Mouse (Mus musculus) forebrain, embryonic 16.5 days (tissue): ENCODE data around the gene Hs3st5. TPM values are rescaled to one million over a fixed set of nuclear protein-coding genes. Genes with fewer than 3 reads are reported as not detected.
A peak's percentile ranks its signal among the peaks of the same experiment; 100 is the strongest.

Experiments used
- ATAC-seq: fragments of 200-750 bp; cut with Nextera tagmentation; 2 replicates; pipeline ENCODE4 v1.8.0; 2017; ENCODE audit warnings: mild to moderate bottlenecking, moderate library complexity
- H3K27ac ChIP-seq: fragments of 300-500 bp; sonication (generic); 2 replicates; pipeline ENCODE4 v1.5.1; 2014; ENCODE audit warnings: low read length, control low read depth
- H3K27me3 ChIP-seq: fragments of 300-500 bp; sonication (generic); replicated peaks from 2 replicates; pipeline ENCODE4 v1.6.1; 2014; ENCODE audit warnings: low read length; ENCODE audit not compliant: control insufficient read depth, insufficient read depth
- H3K36me3 ChIP-seq: fragments of 300-500 bp; sonication (generic); 2 replicates; pipeline ENCODE4 v1.6.1; 2014; ENCODE audit not compliant: control insufficient read depth, insufficient read depth
- H3K4me1 ChIP-seq: fragments of 300-500 bp; sonication (generic); replicated peaks from 2 replicates; pipeline ENCODE4 v1.6.1; 2014; ENCODE audit warnings: low read length; ENCODE audit not compliant: control insufficient read depth, insufficient read depth
- H3K4me2 ChIP-seq: fragments of 300-500 bp; sonication (generic); 2 replicates; pipeline ENCODE4 v1.6.1; 2014; ENCODE audit warnings: mild to moderate bottlenecking, low read length, control low read depth
- H3K4me3 ChIP-seq: fragments of 300-500 bp; sonication (generic); replicated peaks from 2 replicates; pipeline ENCODE4 v1.5.1; 2014; ENCODE audit warnings: mild to moderate bottlenecking, low read length, control low read depth
- H3K9ac ChIP-seq: fragments of 300-500 bp; sonication (generic); replicated peaks from 2 replicates; pipeline ENCODE4 v1.6.1; 2014; ENCODE audit warnings: low read depth, low read length, control low read depth
- H3K9me3 ChIP-seq: fragments of 300-500 bp; sonication (generic); 2 replicates; pipeline ENCODE4 v1.6.1; 2016; ENCODE audit warnings: low read length; ENCODE audit not compliant: control insufficient read depth
- WGBS: fragments of 180-500 bp; shearing (Covaris S2); extraction: QIAGEN DNeasy Blood & Tissue Kit; methylation state at CpG from one replicate; pipeline ENCODE4 v1.1.7; 2014; 5-methylcytosine and 5-hydroxymethylcytosine counted together
- polyA plus RNA-seq: library from polyadenylated mRNA; unstranded; fragments of >200 nt; fragmentation: Nextera tagmentation; extraction: Ambion mirVana; gene quantifications from 2 replicates; pipeline ENCODE4 v1.2.1, GENCODE M21; 2015

The Hs3st5 gene
- polyA plus RNA-seq, 1 experiment from 2014 or later, result 10.7 TPM

DNA sequence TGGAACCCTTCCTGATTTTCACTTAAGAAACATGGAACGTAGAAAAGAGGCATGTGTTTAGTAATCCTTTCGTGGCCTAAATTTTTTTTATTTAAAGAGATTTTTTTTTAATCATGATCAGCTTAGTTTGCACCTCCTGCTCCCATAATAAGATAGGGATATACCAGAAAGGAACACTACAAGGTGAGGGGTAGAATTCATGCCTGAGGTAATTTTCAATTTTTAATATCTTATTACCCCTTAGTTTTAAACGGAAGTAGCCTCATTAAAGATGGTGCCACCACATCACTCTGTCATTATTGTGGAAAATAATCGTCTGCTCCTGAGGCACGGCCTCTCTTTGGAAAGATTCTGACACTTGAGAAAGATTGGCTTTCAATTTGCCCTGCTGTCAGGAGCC, 299.2 kb downstream of the Hs3st5 start:
- Histone ChIP-seq H3K4me1 (peaks cover 4% of the 10 kb centered on the region; the same call in 1 of the 2 replicates), H3K4me2 (no peak overlapping the region), H3K4me3 (no peak overlapping the region), H3K27ac (no peak overlapping the region), H3K9me3 (no peaks in the 10 kb centered on the region), H3K9ac (no peak overlapping the region), H3K36me3 (no peaks in the 10 kb centered on the region), H3K27me3 (no peaks in the 10 kb centered on the region)
- no peak for ATAC-seq
- WGBS, result 50% methylated on average over 5 of the region's 5 CpGs

DNA sequence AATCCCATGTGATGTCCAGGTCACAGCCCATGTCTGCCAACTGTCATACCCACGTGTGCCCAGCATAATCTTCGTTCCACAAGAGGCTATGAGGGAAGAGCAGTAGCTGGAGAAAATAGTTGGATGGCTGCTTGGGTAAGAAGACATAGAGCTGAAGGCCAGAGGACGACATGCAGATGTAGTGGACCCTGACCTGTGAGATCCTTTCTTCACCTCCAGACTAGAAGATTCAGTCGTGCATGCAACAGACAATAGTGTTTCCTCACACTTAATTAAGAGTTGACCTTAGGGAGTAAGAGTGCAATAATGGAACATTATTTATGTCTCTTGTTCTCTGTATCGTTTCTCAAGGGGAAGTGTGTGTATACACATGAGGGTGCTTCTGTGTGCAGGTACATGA, 300.4 kb downstream of the Hs3st5 start:
- no peaks in the 10 kb centered on the region for H3K9me3 ChIP-seq
- H3K4me3 ChIP-seq, result no peak overlapping the region
- H3K36me3 ChIP-seq, result no peaks in the 10 kb centered on the region
- H3K27ac ChIP-seq, result no peak overlapping the region
- no peak for ATAC-seq
- no peak overlapping the region for H3K4me2 ChIP-seq
- no peaks in the 10 kb centered on the region for H3K27me3 ChIP-seq
- H3K9ac ChIP-seq, result no peak overlapping the region
- WGBS, result 63% methylated on average over 5 of the region's 5 CpGs
- H3K4me1 ChIP-seq, result peaks cover 4% of the 10 kb centered on the region; the same call in 1 of the 2 replicates

DNA sequence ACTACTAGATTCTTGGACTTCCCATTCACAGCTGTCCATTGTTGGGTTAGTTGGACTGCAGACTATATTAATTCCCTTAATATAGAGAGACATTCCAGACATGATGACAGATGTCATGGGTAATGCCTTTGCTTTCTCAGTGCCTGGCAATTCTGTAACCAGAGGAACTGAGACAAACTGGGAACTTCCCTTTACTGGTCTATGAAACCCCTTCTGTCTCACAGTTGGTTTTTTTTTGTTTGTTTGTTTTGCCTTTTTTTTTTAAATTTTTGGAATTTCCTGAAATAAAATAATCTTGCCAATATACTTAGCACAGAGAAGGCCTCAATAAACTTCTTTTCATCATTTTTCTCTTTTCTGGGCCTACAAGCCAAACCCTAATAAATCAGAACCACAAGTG, 312.3 kb downstream of the Hs3st5 start:
- H3K27ac ChIP-seq, result no peak overlapping the region
- H3K4me3 ChIP-seq, result no peak overlapping the region
- H3K4me2 ChIP-seq, result no peak overlapping the region
- H3K9me3 ChIP-seq, result no peaks in the 10 kb centered on the region
- H3K36me3 ChIP-seq, result no peaks in the 10 kb centered on the region
- H3K9ac ChIP-seq, result no peak overlapping the region
- no peaks in the 10 kb centered on the region for H3K27me3 ChIP-seq
- ATAC-seq, result no peak
- no peaks in the 10 kb centered on the region for H3K4me1 ChIP-seq

DNA sequence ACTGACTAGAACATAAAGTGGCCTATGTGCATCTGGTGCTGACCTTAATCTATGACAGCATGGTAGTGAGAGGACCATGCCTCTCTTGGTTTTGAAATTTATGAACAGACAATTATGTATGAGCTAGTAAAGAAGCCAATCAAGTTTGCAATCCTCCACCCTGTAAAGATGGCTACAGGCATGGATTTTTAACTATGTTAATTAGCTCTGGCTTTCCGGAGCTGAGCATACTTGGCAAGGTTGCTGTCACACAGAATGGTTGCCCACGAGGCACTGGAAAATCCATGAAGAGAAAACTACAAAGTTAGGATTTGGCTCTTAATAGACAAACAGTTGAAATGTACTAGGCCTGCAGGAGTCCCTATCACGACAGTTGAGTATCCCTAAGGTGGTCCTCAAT, 322.5 kb downstream of the Hs3st5 start:
- WGBS, result 40% methylated on average over 3 of the region's 3 CpGs

DNA sequence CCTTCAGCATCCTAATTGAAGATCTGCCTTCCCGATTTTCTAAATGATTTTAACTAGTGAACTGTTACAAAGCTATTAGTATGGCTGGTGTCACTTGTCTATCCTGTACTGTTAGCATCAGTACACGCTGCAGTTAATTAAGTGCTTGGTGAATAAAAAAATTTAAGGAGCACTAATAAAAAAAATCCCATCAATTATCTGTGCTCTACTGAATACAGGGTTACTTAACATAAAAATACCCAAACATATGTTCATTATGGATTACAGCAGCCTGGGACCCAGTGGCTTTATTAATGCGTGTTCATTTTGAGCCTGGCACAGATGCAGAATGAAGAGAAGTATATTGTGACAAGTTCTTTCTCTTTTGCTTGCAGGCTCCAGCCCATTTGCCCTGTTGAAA, 325.6 kb downstream of the Hs3st5 start:
- no peaks in the 10 kb centered on the region for H3K9me3 ChIP-seq
- no peak overlapping the region for H3K27ac ChIP-seq
- H3K4me2 ChIP-seq, result no peak overlapping the region
- 18% methylated on average over 3 of the region's 3 CpGs for WGBS
- no peaks in the 10 kb centered on the region for H3K36me3 ChIP-seq
- H3K4me3 ChIP-seq, result no peak overlapping the region
- ATAC-seq, result peak; percentile 70
- peaks cover 5% of the 10 kb centered on the region; the same call in 1 of the 2 replicates for H3K4me1 ChIP-seq
- no peak overlapping the region for H3K9ac ChIP-seq
- H3K27me3 ChIP-seq, result no peaks in the 10 kb centered on the region

More for the DNA sequence above, 322.5 kb downstream of the Hs3st5 start:
- peaks cover 5% of the 10 kb centered on the region; the same call in 1 of the 2 replicates for H3K4me1 ChIP-seq
- H3K9ac ChIP-seq, result no peak overlapping the region
- no peak overlapping the region for H3K4me2 ChIP-seq
- no peaks in the 10 kb centered on the region for H3K36me3 ChIP-seq
- no peak overlapping the region for H3K4me3 ChIP-seq
- no peaks in the 10 kb centered on the region for H3K27me3 ChIP-seq
- H3K9me3 ChIP-seq, result no peaks in the 10 kb centered on the region
- ATAC-seq, result peak; percentile 69
- H3K27ac ChIP-seq, result no peak overlapping the region

DNA sequence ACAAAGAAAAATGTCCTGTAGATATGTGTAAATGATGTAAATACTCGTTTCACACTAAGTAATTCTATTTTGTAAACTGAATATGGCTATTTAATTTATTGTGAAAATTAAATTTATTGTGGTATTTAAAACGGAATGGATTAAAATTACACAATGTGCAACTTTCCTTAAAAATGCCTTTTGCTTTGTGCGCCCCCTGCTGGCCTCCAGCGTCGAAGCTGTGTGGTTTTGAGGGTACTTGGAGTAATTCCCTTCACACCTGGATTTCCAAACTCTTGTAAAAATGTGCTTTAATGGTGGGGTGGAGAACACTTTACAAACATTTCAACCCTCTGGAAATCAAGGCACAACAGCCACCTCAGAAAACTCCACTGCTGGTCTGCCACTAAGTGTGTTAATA, 327.6 kb downstream of the Hs3st5 start:
- Histone ChIP-seq H3K36me3 (no peaks in the 10 kb centered on the region), H3K4me1 (peaks cover 5% of the 10 kb centered on the region; the same call in 1 of the 2 replicates), H3K9me3 (no peaks in the 10 kb centered on the region), H3K4me2 (no peak overlapping the region), H3K9ac (no peak overlapping the region), H3K27ac (no peak overlapping the region), H3K4me3 (no peak overlapping the region), H3K27me3 (no peaks in the 10 kb centered on the region)
- WGBS, result 19% methylated on average over 5 of the region's 5 CpGs
- no peak for ATAC-seq

DNA sequence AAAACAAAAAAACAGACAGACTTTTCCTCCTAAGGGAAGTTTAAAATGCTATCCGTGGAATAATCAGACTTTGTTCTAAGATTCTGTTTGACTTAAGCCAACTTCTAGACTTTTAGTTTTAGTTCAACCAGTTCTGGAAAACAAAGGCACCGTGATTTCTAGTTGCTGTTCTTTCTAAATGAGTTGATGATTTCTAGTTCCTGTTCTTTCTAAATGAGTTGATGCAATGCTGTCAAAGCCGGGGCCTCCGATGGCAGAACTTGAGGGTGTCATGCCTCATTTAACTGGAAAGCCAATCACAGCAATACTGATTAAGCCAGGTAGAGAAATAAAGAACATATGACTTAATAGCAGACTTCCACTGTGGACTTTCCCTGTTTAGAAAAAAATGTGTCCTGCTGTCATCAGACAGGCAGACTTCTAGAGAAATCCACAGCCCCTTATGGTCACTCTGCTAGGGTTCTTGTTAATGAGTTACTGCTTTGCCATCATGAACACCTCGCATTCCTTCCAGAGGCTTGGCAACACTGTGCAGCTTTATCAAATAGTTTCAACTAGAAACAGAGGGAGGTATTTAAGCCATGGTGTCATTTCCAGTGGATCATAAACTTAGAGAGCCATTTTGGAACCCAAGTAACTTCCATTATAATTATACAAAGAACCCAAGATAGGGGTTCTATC, 329.4 kb downstream of the Hs3st5 start:
- no peak for ATAC-seq
- 75% methylated on average over 5 of the region's 5 CpGs for WGBS
- Histone ChIP-seq H3K4me1 (peaks cover 5% of the 10 kb centered on the region; the same call in 1 of the 2 replicates), H3K27ac (no peak overlapping the region), H3K4me3 (no peak overlapping the region), H3K9ac (no peak overlapping the region), H3K36me3 (no peaks in the 10 kb centered on the region), H3K27me3 (no peaks in the 10 kb centered on the region), H3K4me2 (no peak overlapping the region), H3K9me3 (no peaks in the 10 kb centered on the region)

DNA sequence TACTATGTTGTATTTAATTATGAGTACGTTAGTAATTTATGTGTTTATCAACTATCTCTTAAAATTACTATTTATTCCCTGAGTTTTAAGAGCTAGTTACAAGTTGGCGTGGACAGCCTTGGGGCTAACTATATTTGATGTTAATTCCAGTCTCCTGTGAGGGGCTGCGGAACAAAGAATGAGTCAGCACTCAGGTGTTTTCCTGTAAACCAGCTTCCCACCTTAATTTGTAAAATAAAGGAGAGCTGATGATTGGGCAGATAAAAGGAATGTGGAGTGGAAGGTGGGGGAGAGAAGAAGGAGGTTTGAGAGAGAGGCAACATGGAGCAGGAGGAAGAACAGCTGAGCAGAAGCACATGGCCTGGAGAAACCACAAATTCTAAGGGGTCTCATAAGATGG, 343.6 kb downstream of the Hs3st5 start:
- no peak for ATAC-seq

DNA sequence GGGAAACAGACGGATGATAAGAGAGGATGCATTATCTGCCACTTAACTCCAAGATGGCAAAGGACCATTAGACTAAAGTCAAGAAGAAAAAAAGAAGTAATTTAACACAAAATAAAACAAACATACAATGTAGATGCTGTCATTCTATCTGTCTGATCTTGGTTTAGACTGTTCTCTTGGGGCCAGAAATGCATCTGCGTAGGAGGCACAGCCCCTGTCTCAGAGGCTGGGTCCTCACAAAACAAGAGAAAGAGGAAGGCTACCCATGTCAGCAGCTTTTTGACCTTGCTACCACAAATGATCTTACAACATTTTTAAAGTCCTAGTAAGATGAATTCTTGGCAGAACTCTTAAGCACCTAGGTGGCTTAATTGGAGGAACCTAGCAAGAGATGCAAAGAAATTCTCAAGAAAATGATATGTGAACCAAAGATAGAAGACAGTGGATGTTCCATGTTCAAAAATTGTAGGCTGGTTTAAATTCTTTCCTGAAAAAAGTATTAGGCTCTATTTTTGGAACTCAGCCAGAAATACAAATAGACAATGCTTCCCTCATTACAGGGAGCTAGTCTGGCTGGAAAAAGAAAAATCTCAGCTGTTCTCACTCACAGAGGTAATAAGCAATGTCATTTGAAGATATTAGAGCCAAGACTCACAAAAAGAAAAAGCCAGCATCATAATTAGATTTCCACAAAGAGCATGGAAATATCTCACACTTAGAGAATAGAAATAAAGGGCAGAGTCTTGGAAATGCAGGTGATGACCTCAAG, 355.7 kb downstream of the Hs3st5 start:
- Histone ChIP-seq H3K9me3 (no peaks in the 10 kb centered on the region), H3K4me2 (no peak overlapping the region), H3K4me1 (no peaks in the 10 kb centered on the region), H3K27ac (no peak overlapping the region), H3K9ac (no peak overlapping the region), H3K4me3 (no peak overlapping the region), H3K27me3 (no peaks in the 10 kb centered on the region), H3K36me3 (no peaks in the 10 kb centered on the region)
- peak; percentile 43; the same call in 1 of the 2 replicates for ATAC-seq
- 89% methylated on average over 2 of the region's 2 CpGs for WGBS

More for the DNA sequence above, 343.6 kb downstream of the Hs3st5 start:
- H3K4me3 ChIP-seq, result no peak overlapping the region
- no peak overlapping the region for H3K4me2 ChIP-seq
- no peaks in the 10 kb centered on the region for H3K4me1 ChIP-seq
- WGBS, result 87% methylated on average over 3 of the region's 3 CpGs
- H3K9ac ChIP-seq, result no peak overlapping the region
- H3K9me3 ChIP-seq, result no peaks in the 10 kb centered on the region
- H3K27ac ChIP-seq, result no peak overlapping the region
- no peaks in the 10 kb centered on the region for H3K36me3 ChIP-seq
- H3K27me3 ChIP-seq, result no peaks in the 10 kb centered on the region
